Comparison of ENCODE assay signal across 8 mouse cellular contexts in genomic region chr15:89210915-89211715, GRCm38 (mm10). TPM values are rescaled to one million over a fixed set of nuclear protein-coding genes. Genes with fewer than 3 reads are reported as not detected.
A peak's percentile ranks its signal among the peaks of the same experiment; 100 is the strongest.
DNase-seq lines count a peak whose midpoint lies in the region; ATAC-seq and TF ChIP-seq lines count a peak whose summit lies in the region.

Ppp6r2 (plus strand) TSS chr15:89211553.

- peak within 1 kb of the TSS; percentile 99 for H3K9ac ChIP-seq in forebrain, embryonic 14.5 days (ENCODE audit: low read length)
- H3K9ac ChIP-seq in liver, embryonic 16.5 days (ENCODE audit: low read depth, low read length) = peak within 1 kb of the TSS; percentile 100
- peak within 1 kb of the TSS; percentile 97 for H3K9ac ChIP-seq in neural tube, embryonic 12.5 days
- peak within 1 kb of the TSS; percentile 96 for H3K9ac ChIP-seq in stomach, postnatal 0 days (ENCODE audit: low read length)

- peak within 1 kb of the TSS; percentile 99 for H3K4me3 ChIP-seq in forebrain, embryonic 14.5 days (ENCODE audit: low read depth, low read length)
- peak within 1 kb of the TSS; percentile 98 for H3K4me3 ChIP-seq in liver, embryonic 16.5 days (ENCODE audit: low read depth, low read length)
- peak within 1 kb of the TSS; percentile 90 for H3K4me3 ChIP-seq in neural tube, embryonic 12.5 days
- H3K4me3 ChIP-seq in stomach, postnatal 0 days (ENCODE audit: low read depth, low read length) = peak within 1 kb of the TSS; percentile 97

- DNase-seq in ES-CJ7 (ENCODE audit: low read depth, low spot score) = peak; percentile 73
- peak; percentile 81 for DNase-seq in cerebellum, adult 11 months
- peak; percentile 88 for DNase-seq in forebrain, embryonic 14.5 days (ENCODE audit: low spot score)
- DNase-seq in heart, postnatal 10 days = peak; percentile 88 to 90
- DNase-seq in large intestine, adult 2 months (ENCODE audit: low read depth, low spot score) = no peak
- DNase-seq in stomach, postnatal 0 days (ENCODE audit: low spot score) = peak; percentile 88

- intact Hi-C loops in heart, postnatal 10 days (cut with DNase I) = loop anchor here (1.0 to 5.0 kb wide), 4 partner anchors 28 to 134 kb away; partner anchors contain the start of genes Trabd and Tubgcp6

- H3K27ac ChIP-seq in forebrain, embryonic 14.5 days (ENCODE audit: low read depth, low read length) = peak within 1 kb of the TSS; percentile 89
- peak within 1 kb of the TSS; percentile 95 for H3K27ac ChIP-seq in liver, embryonic 16.5 days (ENCODE audit: low read length)
- H3K27ac ChIP-seq in neural tube, embryonic 12.5 days = peak within 1 kb of the TSS; percentile 81
- H3K27ac ChIP-seq in stomach, postnatal 0 days (replicated peaks) = peak within 1 kb of the TSS; percentile 92

- 0 out of 2 replicates have a peak, but pooled peaks cover 3% of the 10 kb centered on the region for H3K36me3 ChIP-seq in forebrain, embryonic 14.5 days (ENCODE audit: control insufficient read depth, insufficient read depth, low read length)
- no peaks in the 10 kb centered on the region for H3K36me3 ChIP-seq in liver, embryonic 16.5 days (ENCODE audit: control insufficient read depth, insufficient read depth)
- H3K36me3 ChIP-seq in neural tube, embryonic 12.5 days = peaks cover 8% of the 10 kb centered on the region
- H3K36me3 ChIP-seq in stomach, postnatal 0 days (ENCODE audit: control insufficient read depth, insufficient read depth, low read length) = no peaks in the 10 kb centered on the region

- H3K9me3 ChIP-seq in forebrain, embryonic 14.5 days (replicated peaks; ENCODE audit: control insufficient read depth, low read length) = no peaks in the 10 kb centered on the region
- H3K9me3 ChIP-seq in liver, embryonic 16.5 days (replicated peaks; ENCODE audit: control insufficient read depth, low read length) = no peaks in the 10 kb centered on the region
- no peaks in the 10 kb centered on the region for H3K9me3 ChIP-seq in neural tube, embryonic 12.5 days
- H3K9me3 ChIP-seq in stomach, postnatal 0 days (ENCODE audit: control insufficient read depth, low read length) = no peaks in the 10 kb centered on the region

- WGBS in forebrain, embryonic 14.5 days = 3% methylated on average over 57 of the region's 73 CpGs
- 2% methylated on average over 54 of the region's 73 CpGs for WGBS in large intestine, adult 2 months
- 3% methylated on average over 49 of the region's 73 CpGs for WGBS in liver, embryonic 16.5 days (ENCODE audit: insufficient replicate concordance)
- WGBS in neural tube, embryonic 12.5 days = 3% methylated on average over 61 of the region's 73 CpGs
- WGBS in stomach, postnatal 0 days = 3% methylated on average over 41 of the region's 73 CpGs

- no peak for TF ChIP-seq EP300 in stomach, postnatal 0 days (optimal IDR thresholded peaks at IDR 0.05)

- peak; percentile 57 for TF ChIP-seq CTCF in stomach, postnatal 0 days (IDR thresholded peaks at IDR 0.05; ENCODE audit: low read depth)

- peaks cover 15% of the 10 kb centered on the region for H3K4me1 ChIP-seq in forebrain, embryonic 14.5 days (ENCODE audit: control insufficient read depth, insufficient read depth, low read length)
- H3K4me1 ChIP-seq in liver, embryonic 16.5 days (ENCODE audit: control insufficient read depth, low read depth, low read length) = peaks cover 37% of the 10 kb centered on the region
- H3K4me1 ChIP-seq in neural tube, embryonic 12.5 days = peaks cover 23% of the 10 kb centered on the region
- H3K4me1 ChIP-seq in stomach, postnatal 0 days (replicated peaks; ENCODE audit: control insufficient read depth, insufficient read depth) = 0 out of 2 replicates have a peak, but pooled peaks cover 2% of the 10 kb centered on the region

- ATAC-seq in forebrain, embryonic 14.5 days = peak; percentile 84
- peak; percentile 73 for ATAC-seq in liver, embryonic 16.5 days (ENCODE audit: low read depth)
- ATAC-seq in neural tube, embryonic 12.5 days (ENCODE audit: low FRiP score, low read depth) = peak; percentile 86
- peak; percentile 80 for ATAC-seq in stomach, postnatal 0 days (ENCODE audit: low FRiP score, low TSS enrichment)

- no peaks in the 10 kb centered on the region for H3K27me3 ChIP-seq in forebrain, embryonic 14.5 days (replicated peaks; ENCODE audit: control insufficient read depth, insufficient read depth, low read length)
- no peaks in the 10 kb centered on the region for H3K27me3 ChIP-seq in liver, embryonic 16.5 days (ENCODE audit: control insufficient read depth, insufficient read depth, low read depth, low read length)
- no peaks in the 10 kb centered on the region for H3K27me3 ChIP-seq in neural tube, embryonic 12.5 days (replicated peaks)
- H3K27me3 ChIP-seq in stomach, postnatal 0 days (ENCODE audit: control insufficient read depth, insufficient read depth, low read length) = no peaks in the 10 kb centered on the region

- H3K4me2 ChIP-seq in forebrain, embryonic 14.5 days (ENCODE audit: low read length) = peak within 1 kb of the TSS; percentile 65
- peak within 1 kb of the TSS; percentile 73 for H3K4me2 ChIP-seq in liver, embryonic 16.5 days (ENCODE audit: low read depth, low read length)
- H3K4me2 ChIP-seq in neural tube, embryonic 12.5 days (replicated peaks) = peak within 1 kb of the TSS; percentile 75
- peak within 1 kb of the TSS; percentile 86 for H3K4me2 ChIP-seq in stomach, postnatal 0 days (replicated peaks; ENCODE audit: low read depth)

RNA-seq across cellular contexts. Expression of gene Ppp6r2, which starts in this region (rescaled TPM):
- polyA plus RNA-seq in forebrain, embryonic 14.5 days (2014; fragmentation: Nextera tagmentation; extraction: Ambion mirVana) = 69.4 and 77.1 TPM in 2 replicates
- total RNA-seq in heart, postnatal 10 days (2021) = 10 to 100 TPM; 59.5 to 60.6 TPM
- polyA plus RNA-seq in large intestine, adult 2 months (2012; rRNA removed) = 41.0 and 86.0 TPM in 2 replicates
- 15.5 and 16.4 TPM in 2 replicates for polyA plus RNA-seq in liver, embryonic 16.5 days (2015; fragmentation: Nextera tagmentation; extraction: Ambion mirVana)
- 56.9 and 69.7 TPM in 2 replicates for polyA plus RNA-seq in neural tube, embryonic 12.5 days (2016; fragmentation: Nextera tagmentation; extraction: Ambion mirVana)
- polyA plus RNA-seq in stomach, postnatal 0 days (2015; fragmentation: Nextera tagmentation; extraction: Ambion mirVana) = 16.2 and 17.2 TPM in 2 replicates
